Mouse (Mus musculus): ENCODE results near the gene Tmem150c.

DNA sequence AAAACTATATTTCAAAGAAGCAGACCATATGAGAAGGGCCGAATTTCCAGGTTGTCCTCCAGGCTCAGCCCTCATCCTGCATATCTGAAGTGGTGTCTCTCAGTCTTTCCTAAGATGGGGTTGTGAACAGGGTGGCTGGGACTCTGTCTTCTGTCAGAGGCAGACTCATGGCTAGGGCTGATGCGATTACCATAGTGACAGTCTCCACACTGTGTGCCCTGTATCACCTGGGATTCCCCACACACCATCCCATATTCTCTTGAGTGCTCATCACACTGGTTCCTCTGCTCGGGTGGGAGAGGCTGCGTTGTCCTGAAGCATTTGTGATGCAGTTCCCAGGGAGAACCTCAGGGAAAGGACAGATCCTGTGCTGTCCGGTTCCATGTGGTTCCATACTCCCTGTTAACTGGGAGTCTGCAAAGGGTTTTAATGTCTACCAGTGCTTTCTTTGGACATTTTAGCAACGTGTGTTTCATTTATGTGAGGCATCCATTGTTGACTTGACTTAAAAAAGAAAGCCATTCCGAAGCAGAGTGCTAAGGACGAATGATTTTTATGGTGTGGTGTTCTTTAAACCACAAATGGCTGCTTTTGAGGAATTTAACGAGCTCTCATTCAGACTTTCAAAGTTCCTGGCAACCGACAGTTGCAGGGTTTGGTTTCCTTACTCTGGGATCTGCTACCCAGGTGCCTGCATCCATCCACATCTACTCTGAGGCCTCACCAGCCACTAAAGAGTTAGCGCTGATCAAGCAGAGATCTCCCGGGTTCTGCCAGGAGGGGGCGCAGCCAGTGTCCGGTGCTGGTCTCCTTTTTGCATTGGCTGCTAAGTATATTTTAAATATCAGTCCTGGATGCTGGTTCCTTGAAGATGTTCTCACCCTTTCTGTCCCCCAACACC lies 7.2 kb upstream of the Tmem150c start:
- TF ChIP-seq GATA1 (IDR thresholded peaks at IDR 0.05; ENCODE audit: borderline replicate concordance, low read length): no peak
- TF ChIP-seq CTCF (IDR thresholded peaks at IDR 0.05; ENCODE audit: low read depth, low read length): no peak
- TF ChIP-seq POLR2AphosphoS5 (IDR thresholded peaks at IDR 0.05; ENCODE audit: insufficient replicate concordance, low read depth, low read length): no peak
- TF ChIP-seq GATA2 (IDR thresholded peaks at IDR 0.05; ENCODE audit: borderline replicate concordance, low read depth, low read length): no peak
- no peak for TF ChIP-seq TAL1 (conservative IDR thresholded peaks at IDR 0.05; ENCODE audit: low read depth, low read length)

All from G1E (cell line).